Mouse (Mus musculus): Measurements from ENCODE around the gene Ephb2.

GRCm38 (mm10) chr4:136657914-136658313 is 177.9 kb downstream of the Ephb2 start:
- no peak for TF ChIP-seq GATA1 (IDR thresholded peaks at IDR 0.05; ENCODE audit: borderline replicate concordance, low read length)
- no peak for TF ChIP-seq CTCF (IDR thresholded peaks at IDR 0.05; ENCODE audit: low read depth, low read length)
- TF ChIP-seq TAL1 (conservative IDR thresholded peaks at IDR 0.05; ENCODE audit: low read depth, low read length) = no peak; the same call in 1 of the 2 replicates
